Mouse (Mus musculus): ENCODE data around the gene Chst11.

The Chst11 gene

GRCm38 (mm10) chr10:83181831-83182572 lies 196.7 kb downstream of the Chst11 start:
- DNase-seq (ENCODE audit: low spot score) = no peak

GRCm38 (mm10) chr10:83182573-83182960 lies 197.3 kb downstream of the Chst11 start:
- DNase-seq (ENCODE audit: low spot score) = peak; percentile 61

DNA sequence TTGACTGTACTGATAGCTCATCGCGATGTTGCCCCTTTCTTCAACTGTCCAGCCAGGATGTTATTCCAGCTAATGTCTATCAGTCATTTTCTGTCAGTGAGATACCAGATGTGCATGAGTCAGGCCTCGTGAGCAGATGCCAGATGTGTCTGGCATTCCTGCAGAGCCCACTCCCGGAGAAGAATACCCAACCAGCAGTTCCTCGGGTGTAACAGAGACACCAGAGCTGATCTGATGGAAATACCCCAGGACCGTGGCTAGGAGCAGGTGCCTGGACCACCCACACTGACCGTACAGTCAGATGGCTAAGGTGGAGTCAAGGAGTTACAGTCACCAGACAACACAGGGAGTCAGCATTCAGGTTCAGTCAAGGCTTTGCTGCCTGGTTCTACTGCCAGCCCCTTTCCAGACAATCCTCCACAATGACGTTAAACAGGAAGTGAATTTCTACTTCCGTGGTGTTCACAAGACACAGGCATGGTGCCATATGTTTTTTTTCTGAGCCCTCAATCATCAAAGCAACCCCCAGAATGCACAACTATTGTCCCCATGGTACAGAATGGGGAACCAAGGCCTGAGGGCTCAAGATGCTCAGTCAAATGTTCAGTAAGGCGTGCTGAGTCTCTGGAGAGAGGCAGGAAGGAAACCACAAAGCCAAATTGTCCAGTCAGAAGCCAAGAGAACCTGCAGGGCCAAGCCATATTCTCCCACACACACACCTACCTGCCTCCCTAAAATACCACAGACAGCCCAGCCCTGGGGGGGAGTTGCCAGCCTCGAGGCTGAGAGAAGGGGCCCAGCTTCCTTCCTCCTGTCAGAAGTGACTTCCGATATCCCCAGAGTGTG lies 198.6 kb downstream of the Chst11 start:
- DNase-seq (ENCODE audit: low spot score) = no peak

DNA sequence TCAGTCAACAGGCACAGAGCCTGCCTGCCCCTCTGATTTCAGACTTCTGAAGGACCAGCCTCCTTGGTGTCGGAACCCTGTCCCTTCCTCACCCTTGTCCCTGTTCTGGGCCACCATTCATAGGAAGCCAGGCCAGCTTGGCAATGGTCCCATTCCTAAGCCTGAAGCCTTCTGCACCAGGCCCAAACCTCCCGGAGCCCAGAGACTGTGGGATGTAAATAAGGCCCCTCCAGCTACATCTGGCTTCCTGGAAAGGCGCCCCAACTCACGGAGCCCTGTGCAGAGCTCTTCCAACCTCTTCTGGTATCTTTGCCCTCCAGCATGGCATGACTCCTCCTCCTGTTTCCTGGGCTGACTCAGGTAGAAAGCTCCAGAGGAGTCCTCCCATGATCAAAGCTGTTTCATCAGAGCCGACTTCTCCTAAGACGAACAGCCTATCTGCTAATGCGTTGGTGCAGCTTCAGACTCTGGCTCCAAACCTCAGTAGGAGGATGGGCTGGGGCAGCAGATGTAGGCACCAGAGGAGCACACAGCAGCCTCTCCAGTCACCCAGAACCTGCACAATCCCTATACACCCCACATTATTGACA lies 199.3 kb downstream of the Chst11 start:
- DNase-seq (ENCODE audit: low spot score) = no peak

DNA sequence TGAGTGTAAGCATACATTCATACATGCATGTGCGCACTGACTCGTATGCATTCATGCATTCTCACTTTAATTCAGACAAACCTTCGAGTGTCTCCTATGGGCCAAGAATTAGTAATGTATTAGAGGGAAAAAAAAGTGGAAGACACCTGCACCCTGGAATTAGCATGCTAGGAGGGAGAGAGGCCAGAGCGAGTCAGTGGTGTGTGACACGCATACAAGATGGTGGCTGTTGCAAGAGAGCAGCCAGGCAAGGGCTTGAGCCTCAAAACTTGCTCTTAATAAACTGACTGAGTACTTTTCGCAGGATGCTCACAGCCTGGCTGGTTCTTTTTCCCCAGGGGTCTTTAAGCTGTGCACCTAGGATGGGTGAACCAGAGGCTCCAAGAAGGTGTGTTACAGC lies 199.8 kb downstream of the Chst11 start:
- no peak for DNase-seq (ENCODE audit: low spot score)

DNA sequence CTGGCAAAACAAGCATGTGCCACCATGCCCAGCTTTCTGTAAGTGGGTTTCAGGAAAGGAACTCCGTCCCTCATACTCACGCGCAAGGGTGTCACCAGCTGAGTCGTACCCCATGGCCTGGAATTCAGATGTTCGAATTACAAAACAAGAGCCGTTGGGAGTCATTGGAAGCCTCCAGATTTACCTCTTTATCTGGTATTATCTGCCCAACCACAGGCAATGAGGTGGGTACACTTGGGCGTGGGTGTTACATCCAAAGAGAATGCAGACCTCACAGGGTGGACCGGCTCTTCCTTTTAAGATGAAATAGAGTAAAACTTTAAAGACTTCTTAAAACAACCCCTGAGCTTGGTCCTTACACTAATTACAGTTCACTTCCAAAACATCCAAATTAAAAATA lies 200.9 kb downstream of the Chst11 start:
- no peak for DNase-seq (ENCODE audit: low spot score)

GRCm38 (mm10) chr10:83186984-83187383 lies 201.7 kb downstream of the Chst11 start:
- DNase-seq (ENCODE audit: low spot score) = no peak

GRCm38 (mm10) chr10:83189071-83189470 lies 203.8 kb downstream of the Chst11 start:
- DNase-seq (ENCODE audit: low spot score) = no peak

GRCm38 (mm10) chr10:83191476-83191875 lies 206.2 kb downstream of the Chst11 start:
- DNase-seq (ENCODE audit: low spot score) = no peak

- no peak for DNase-seq (ENCODE audit: low spot score)
Measured at GRCm38 (mm10) chr10:83191982-83192381, 206.7 kb downstream of the Chst11 start.

- DNase-seq (ENCODE audit: low spot score) = peak; percentile 75
Measured at GRCm38 (mm10) chr10:83197690-83198336, 212.5 kb downstream of the Chst11 start.

GRCm38 (mm10) chr10:83198692-83199091 lies 213.4 kb downstream of the Chst11 start:
- DNase-seq (ENCODE audit: low spot score) = no peak

- DNase-seq (ENCODE audit: low spot score) = no peak
Measured at GRCm38 (mm10) chr10:83199290-83199689, 214.0 kb downstream of the Chst11 start.

DNA sequence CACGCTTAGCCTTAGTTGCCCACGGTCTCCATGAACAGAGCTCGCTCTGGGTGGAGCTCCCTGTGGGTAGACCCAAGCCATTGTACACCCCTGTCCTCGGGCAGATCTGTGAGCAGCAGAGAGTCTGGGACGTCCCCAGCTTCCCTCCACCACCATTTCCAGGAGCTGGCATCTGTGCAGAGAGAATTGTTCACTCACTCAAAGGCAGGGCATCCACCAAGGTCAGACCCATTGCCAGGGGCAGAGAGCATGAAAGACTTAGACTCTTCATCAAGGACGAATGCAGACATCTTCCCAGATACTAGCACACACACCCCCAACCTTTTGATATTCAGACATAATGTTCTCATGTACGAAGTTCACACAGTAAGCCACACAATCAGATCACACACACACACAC lies 216.2 kb downstream of the Chst11 start:
- no peak for DNase-seq (ENCODE audit: low spot score)

DNA sequence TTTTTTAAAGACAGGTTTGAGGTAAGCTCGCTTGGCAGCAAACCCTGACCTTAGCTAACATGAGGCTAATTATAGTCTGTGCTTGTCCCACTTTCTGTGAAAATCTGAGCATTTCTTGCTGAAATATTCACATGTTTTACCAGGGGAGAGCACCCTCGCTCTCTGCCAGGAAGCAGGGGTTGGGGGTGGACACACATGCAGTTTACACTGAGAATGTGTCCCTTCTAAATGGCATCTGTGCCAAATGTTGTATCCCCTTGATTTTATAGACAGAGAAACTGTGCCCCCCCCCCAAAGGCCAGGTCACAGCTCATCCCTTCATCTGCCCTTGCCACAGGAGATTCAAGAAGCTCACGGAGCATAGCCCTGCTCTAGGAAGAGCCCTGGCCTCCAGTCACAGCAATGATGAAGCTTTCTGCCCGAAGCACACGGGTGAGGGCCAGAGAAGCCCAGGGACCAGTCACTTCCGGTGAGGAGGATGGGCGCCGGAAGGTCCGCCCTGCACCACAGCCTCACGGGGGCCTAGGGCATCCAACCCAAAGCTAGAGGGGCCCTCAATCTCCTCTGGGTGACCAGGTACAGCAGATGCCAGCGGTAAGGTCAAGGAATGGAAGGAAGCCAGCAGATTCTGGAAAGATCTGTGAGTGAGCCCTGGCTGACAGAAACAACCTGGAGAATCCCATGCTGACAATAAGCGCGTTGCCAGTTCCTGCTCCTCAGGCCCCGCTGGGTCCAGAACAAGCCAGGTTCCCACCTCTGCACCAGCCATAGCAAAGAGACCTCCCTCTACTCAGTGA lies 217.8 kb downstream of the Chst11 start:
- DNase-seq (ENCODE audit: low spot score) = no peak

DNA sequence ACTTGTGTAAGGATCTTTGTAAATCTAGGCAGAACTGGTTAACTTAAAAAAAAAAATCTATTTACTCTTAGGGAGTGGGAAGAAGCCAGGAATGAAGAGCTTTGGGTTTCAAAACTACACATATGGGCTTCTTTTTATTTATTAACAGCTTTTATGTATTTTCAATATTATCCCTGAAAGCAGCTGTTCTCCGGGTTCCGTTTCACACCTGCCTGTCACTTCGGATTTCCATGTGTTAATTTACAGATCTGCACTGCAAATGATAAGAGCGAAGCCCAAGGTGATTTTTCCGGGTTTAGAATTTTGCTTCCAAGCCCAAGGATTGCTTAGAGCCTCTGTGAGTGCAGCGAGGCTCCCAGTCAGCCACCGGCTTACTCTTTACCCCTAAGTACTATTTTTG lies 223.1 kb downstream of the Chst11 start:
- no peak for DNase-seq (ENCODE audit: low spot score)

DNA sequence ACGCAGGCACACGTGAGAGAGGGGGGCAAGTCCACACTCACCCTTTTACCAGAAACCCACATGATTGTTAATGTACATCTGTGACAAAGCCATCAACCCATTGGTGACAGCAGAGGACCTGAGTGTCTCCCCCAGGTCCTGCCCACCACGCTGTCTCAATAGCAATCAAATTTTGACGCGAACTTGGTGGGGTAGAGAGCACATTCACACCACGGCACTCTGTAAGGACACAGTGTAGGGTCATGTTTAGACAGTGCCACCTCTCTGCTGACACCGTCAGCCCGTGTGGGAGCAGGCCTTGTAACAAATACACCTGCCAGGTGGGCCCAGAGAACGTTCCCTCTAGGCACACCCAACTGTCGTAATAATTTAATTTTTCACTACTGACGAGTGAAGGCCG lies 224.1 kb downstream of the Chst11 start:
- DNase-seq (ENCODE audit: low spot score) = no peak

DNA sequence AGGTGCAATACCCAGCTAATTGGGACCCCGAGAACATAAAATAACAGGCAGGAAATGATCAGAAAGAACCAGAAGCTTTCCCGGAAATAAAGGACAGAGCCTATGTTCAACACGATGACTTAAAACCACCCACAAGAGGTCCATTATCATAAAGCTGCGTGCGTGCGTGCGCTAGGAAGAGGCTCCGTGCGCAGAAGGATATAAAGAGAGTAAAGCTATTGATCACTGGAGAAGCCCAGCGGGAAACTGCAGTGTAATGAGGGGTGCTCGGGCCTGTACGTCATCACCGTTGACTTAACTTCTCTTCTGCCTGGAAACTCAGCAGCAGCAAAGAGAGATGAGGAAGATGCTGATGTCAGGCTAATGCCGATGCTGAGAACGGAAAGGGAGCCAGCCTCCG lies 224.8 kb downstream of the Chst11 start:
- DNase-seq (ENCODE audit: low spot score) = no peak

DNA sequence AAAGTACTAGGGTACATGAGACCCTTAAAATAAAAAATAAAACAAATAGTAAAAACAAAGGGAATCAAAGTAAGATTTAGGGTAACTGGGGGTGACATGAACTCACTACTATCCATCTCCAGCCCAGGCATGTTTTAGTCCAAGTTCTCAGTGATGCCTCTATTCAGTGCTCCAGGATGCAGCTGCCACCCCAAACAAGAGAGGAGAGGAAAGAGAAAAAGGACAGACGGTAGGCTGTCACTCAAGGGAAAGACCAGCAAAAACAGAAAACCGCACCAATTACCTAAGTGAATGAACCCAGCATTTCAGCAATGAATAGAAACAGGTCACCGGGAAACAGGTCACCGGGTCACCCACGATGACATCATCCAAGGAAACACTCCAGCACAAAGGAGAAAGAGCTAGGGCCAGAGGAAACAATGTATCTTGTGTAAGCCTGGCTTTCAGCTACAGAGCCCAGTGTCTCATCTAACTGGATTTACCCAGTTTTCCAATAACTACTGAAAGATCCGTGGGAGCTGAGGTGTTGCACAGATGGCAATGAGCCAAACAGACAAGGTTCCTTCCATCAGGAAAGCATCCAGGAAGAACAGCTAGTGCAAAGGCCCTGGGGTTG lies 225.8 kb downstream of the Chst11 start:
- DNase-seq (ENCODE audit: low spot score) = no peak

- no peak for DNase-seq (ENCODE audit: low spot score)
Measured at GRCm38 (mm10) chr10:83212618-83213017, 227.3 kb downstream of the Chst11 start.

GRCm38 (mm10) chr10:83215559-83215958 lies 230.3 kb downstream of the Chst11 start:
- DNase-seq (ENCODE audit: low spot score) = no peak

All from ovary, postnatal 36 days (tissue).